Mouse (Mus musculus): ENCODE data around the gene Vmo1. TPM values are rescaled to one million over a fixed set of nuclear protein-coding genes. Genes with fewer than 3 reads are reported as not detected.
A peak's percentile ranks its signal among the peaks of the same experiment; 100 is the strongest.
"Not testable (repeated sequence)": the region's sequence is repeated elsewhere in the genome, so short reads cannot be mapped to it uniquely, and the experiment has no call there.

The Vmo1 gene
- polyA plus RNA-seq, 1 experiment from 2014 or later: 0.43 TPM

- not testable (repeated sequence) for H3K9ac ChIP-seq (ENCODE audit: low read length); H3K27ac ChIP-seq (replicated peaks in 1 of 2; ENCODE audit: control insufficient read depth in 1 of 2, insufficient read depth in 1 of 2, low read depth in 2 of 2, low read length in 2 of 2); ATAC-seq (ENCODE audit: insufficient number of reproducible peaks, insufficient read depth, low FRiP score, low read depth); H3K9me3 ChIP-seq (ENCODE audit: control insufficient read depth, low read length); H3K27me3 ChIP-seq (ENCODE audit: control insufficient read depth, insufficient read depth, low read length); H3K4me1 ChIP-seq (ENCODE audit: control insufficient read depth in 2 of 2, insufficient read depth in 2 of 2, low read length in 2 of 2); H3K4me2 ChIP-seq (ENCODE audit: low read length); H3K4me3 ChIP-seq (ENCODE audit: control insufficient read depth in 1 of 2, insufficient read depth in 1 of 2, low read depth in 1 of 2, low read length in 2 of 2)
- WGBS: 78% methylated on average over 2 of the region's 2 CpGs
- H3K36me3 ChIP-seq (ENCODE audit: control insufficient read depth, insufficient read depth, low read length): peaks cover 26% of the 10 kb centered on the region
Observed at GRCm38 (mm10) chr11:70531065-70531464, 16.6 kb upstream of the Vmo1 start.

- Histone ChIP-seq H3K4me3 (ENCODE audit: control insufficient read depth in 1 of 2, insufficient read depth in 1 of 2, low read depth in 1 of 2, low read length in 2 of 2) (no peak overlapping the region), H3K27me3 (ENCODE audit: control insufficient read depth, insufficient read depth, low read length) (no peaks in the 10 kb centered on the region), H3K9ac (ENCODE audit: low read length) (no peak overlapping the region), H3K36me3 (ENCODE audit: control insufficient read depth, insufficient read depth, low read length) (peaks cover 27% of the 10 kb centered on the region), H3K4me2 (ENCODE audit: low read length) (no peak overlapping the region), H3K9me3 (ENCODE audit: control insufficient read depth, low read length) (no peaks in the 10 kb centered on the region), H3K4me1 (ENCODE audit: control insufficient read depth in 2 of 2, insufficient read depth in 2 of 2, low read length in 2 of 2) (peaks cover 0 to 4% of the 10 kb centered on the region in 2 experiments; a peak in 2 of 4 replicates), H3K27ac (replicated peaks in 1 of 2; ENCODE audit: control insufficient read depth in 1 of 2, insufficient read depth in 1 of 2, low read depth in 2 of 2, low read length in 2 of 2) (no peak overlapping the region)
- no peak for ATAC-seq (ENCODE audit: insufficient number of reproducible peaks, insufficient read depth, low FRiP score, low read depth)
- 77% methylated on average over 7 of the region's 7 CpGs for whole genome bisulfite sequencing
Observed at GRCm38 (mm10) chr11:70528610-70529009, 14.2 kb upstream of the Vmo1 start.

- Histone ChIP-seq H3K27ac (replicated peaks in 1 of 2; ENCODE audit: control insufficient read depth in 1 of 2, insufficient read depth in 1 of 2, low read depth in 2 of 2, low read length in 2 of 2) (no peak overlapping the region), H3K4me2 (ENCODE audit: low read length) (peak overlapping the region; percentile 75), H3K9ac (ENCODE audit: low read length) (peak overlapping the region; percentile 84; the same call in 1 of the 2 replicates), H3K27me3 (ENCODE audit: control insufficient read depth, insufficient read depth, low read length) (no peaks in the 10 kb centered on the region), H3K4me3 (ENCODE audit: control insufficient read depth in 1 of 2, insufficient read depth in 1 of 2, low read depth in 1 of 2, low read length in 2 of 2) (peak overlapping the region; percentile 73 to 92; a peak in 3 of 4 replicates), H3K36me3 (ENCODE audit: control insufficient read depth, insufficient read depth, low read length) (peaks cover 27% of the 10 kb centered on the region), H3K9me3 (ENCODE audit: control insufficient read depth, low read length) (no peaks in the 10 kb centered on the region), H3K4me1 (ENCODE audit: control insufficient read depth in 2 of 2, insufficient read depth in 2 of 2, low read length in 2 of 2) (peaks cover 0 to 4% of the 10 kb centered on the region in 2 experiments; a peak in 2 of 4 replicates)
- no peak for ATAC-seq (ENCODE audit: insufficient number of reproducible peaks, insufficient read depth, low FRiP score, low read depth)
- 84% methylated on average over 12 of the region's 12 CpGs for WGBS
Observed at GRCm38 (mm10) chr11:70526211-70526610, 11.8 kb upstream of the Vmo1 start.

- Histone ChIP-seq H3K9me3 (ENCODE audit: control insufficient read depth, low read length) (no peaks in the 10 kb centered on the region), H3K27ac (replicated peaks in 1 of 2; ENCODE audit: control insufficient read depth in 1 of 2, insufficient read depth in 1 of 2, low read depth in 2 of 2, low read length in 2 of 2) (0 out of 4 replicates have a peak overlapping the region, but pooled peaks of 1 of the 2 experiments have one; percentile 10), H3K9ac (ENCODE audit: low read length) (peak overlapping the region; percentile 84), H3K36me3 (ENCODE audit: control insufficient read depth, insufficient read depth, low read length) (peaks cover 27% of the 10 kb centered on the region), H3K27me3 (ENCODE audit: control insufficient read depth, insufficient read depth, low read length) (no peaks in the 10 kb centered on the region), H3K4me1 (ENCODE audit: control insufficient read depth in 2 of 2, insufficient read depth in 2 of 2, low read length in 2 of 2) (peaks cover 0 to 5% of the 10 kb centered on the region in 2 experiments; a peak in 2 of 4 replicates), H3K4me2 (ENCODE audit: low read length) (peak overlapping the region; percentile 75), H3K4me3 (ENCODE audit: control insufficient read depth in 1 of 2, insufficient read depth in 1 of 2, low read depth in 1 of 2, low read length in 2 of 2) (peak overlapping the region; percentile 73 to 92)
- 2% methylated on average over 12 of the region's 12 CpGs for WGBS
- ATAC-seq (ENCODE audit: insufficient number of reproducible peaks, insufficient read depth, low FRiP score, low read depth): no peak
Observed at GRCm38 (mm10) chr11:70525726-70526125, 11.3 kb upstream of the Vmo1 start.

GRCm38 (mm10) chr11:70525184-70525678 lies 10.8 kb upstream of the Vmo1 start, which contains the start of gene Psmb6:
Gene Psmb6 (plus strand): TSS chr11:70525367.
- WGBS: under 1% methylated on average over 24 of the region's 26 CpGs
- H3K36me3 ChIP-seq (ENCODE audit: control insufficient read depth, insufficient read depth, low read length): peaks cover 27% of the 10 kb centered on the region
- ATAC-seq (ENCODE audit: insufficient number of reproducible peaks, insufficient read depth, low FRiP score, low read depth): peak; percentile 93
- peak within 1 kb of the TSS; percentile 73 to 92 for H3K4me3 ChIP-seq (ENCODE audit: control insufficient read depth in 1 of 2, insufficient read depth in 1 of 2, low read depth in 1 of 2, low read length in 2 of 2)
- H3K9ac ChIP-seq (ENCODE audit: low read length): peak within 1 kb of the TSS; percentile 84
- 0 out of 4 replicates have a peak within 1 kb of the TSS, but pooled peaks have one; percentile 10 to 41 for H3K27ac ChIP-seq (replicated peaks in 1 of 2; ENCODE audit: control insufficient read depth in 1 of 2, insufficient read depth in 1 of 2, low read depth in 2 of 2, low read length in 2 of 2)
- H3K4me2 ChIP-seq (ENCODE audit: low read length): peak within 1 kb of the TSS; percentile 75
- H3K4me1 ChIP-seq (ENCODE audit: control insufficient read depth in 2 of 2, insufficient read depth in 2 of 2, low read length in 2 of 2): peaks cover 0 to 8% of the 10 kb centered on the region in 2 experiments; a peak in 2 of 4 replicates
- H3K9me3 ChIP-seq (ENCODE audit: control insufficient read depth, low read length): no peaks in the 10 kb centered on the region
- H3K27me3 ChIP-seq (ENCODE audit: control insufficient read depth, insufficient read depth, low read length): no peaks in the 10 kb centered on the region

GRCm38 (mm10) chr11:70524782-70525181 lies 10.4 kb upstream of the Vmo1 start:
- Histone ChIP-seq H3K36me3 (ENCODE audit: control insufficient read depth, insufficient read depth, low read length) (peaks cover 27% of the 10 kb centered on the region), H3K4me1 (ENCODE audit: control insufficient read depth in 2 of 2, insufficient read depth in 2 of 2, low read length in 2 of 2) (peaks cover 2 to 13% of the 10 kb centered on the region in 2 experiments; a peak in 3 of 4 replicates), H3K4me3 (ENCODE audit: control insufficient read depth in 1 of 2, insufficient read depth in 1 of 2, low read depth in 1 of 2, low read length in 2 of 2) (peak overlapping the region; percentile 25 to 73; a peak in 3 of 4 replicates), H3K9ac (ENCODE audit: low read length) (peak overlapping the region; percentile 66), H3K9me3 (ENCODE audit: control insufficient read depth, low read length) (no peaks in the 10 kb centered on the region), H3K27me3 (ENCODE audit: control insufficient read depth, insufficient read depth, low read length) (no peaks in the 10 kb centered on the region), H3K27ac (replicated peaks in 1 of 2; ENCODE audit: control insufficient read depth in 1 of 2, insufficient read depth in 1 of 2, low read depth in 2 of 2, low read length in 2 of 2) (no peak overlapping the region), H3K4me2 (ENCODE audit: low read length) (peak overlapping the region; percentile 64)
- ATAC-seq (ENCODE audit: insufficient number of reproducible peaks, insufficient read depth, low FRiP score, low read depth): no peak
- WGBS: 5% methylated on average over 8 of the region's 8 CpGs

GRCm38 (mm10) chr11:70523306-70523989 lies 9.0 kb upstream of the Vmo1 start:
- not testable (repeated sequence) for H3K4me3 ChIP-seq (ENCODE audit: control insufficient read depth in 1 of 2, insufficient read depth in 1 of 2, low read depth in 1 of 2, low read length in 2 of 2); H3K9ac ChIP-seq (ENCODE audit: low read length); H3K27ac ChIP-seq (replicated peaks in 1 of 2; ENCODE audit: control insufficient read depth in 1 of 2, insufficient read depth in 1 of 2, low read depth in 2 of 2, low read length in 2 of 2); H3K9me3 ChIP-seq (ENCODE audit: control insufficient read depth, low read length); ATAC-seq (ENCODE audit: insufficient number of reproducible peaks, insufficient read depth, low FRiP score, low read depth); H3K27me3 ChIP-seq (ENCODE audit: control insufficient read depth, insufficient read depth, low read length); H3K4me2 ChIP-seq (ENCODE audit: low read length)
- Histone ChIP-seq H3K36me3 (ENCODE audit: control insufficient read depth, insufficient read depth, low read length) (peaks cover 24% of the 10 kb centered on the region), H3K4me1 (ENCODE audit: control insufficient read depth in 2 of 2, insufficient read depth in 2 of 2, low read length in 2 of 2) (peaks cover 5 to 15% of the 10 kb centered on the region in 2 experiments; a peak in 3 of 4 replicates)
- 85% methylated on average over 8 of the region's 8 CpGs for WGBS

Measured in heart, embryonic 14.5 days (tissue).